Mouse (Mus musculus): ENCODE data around the gene Olfr279.

DNA sequence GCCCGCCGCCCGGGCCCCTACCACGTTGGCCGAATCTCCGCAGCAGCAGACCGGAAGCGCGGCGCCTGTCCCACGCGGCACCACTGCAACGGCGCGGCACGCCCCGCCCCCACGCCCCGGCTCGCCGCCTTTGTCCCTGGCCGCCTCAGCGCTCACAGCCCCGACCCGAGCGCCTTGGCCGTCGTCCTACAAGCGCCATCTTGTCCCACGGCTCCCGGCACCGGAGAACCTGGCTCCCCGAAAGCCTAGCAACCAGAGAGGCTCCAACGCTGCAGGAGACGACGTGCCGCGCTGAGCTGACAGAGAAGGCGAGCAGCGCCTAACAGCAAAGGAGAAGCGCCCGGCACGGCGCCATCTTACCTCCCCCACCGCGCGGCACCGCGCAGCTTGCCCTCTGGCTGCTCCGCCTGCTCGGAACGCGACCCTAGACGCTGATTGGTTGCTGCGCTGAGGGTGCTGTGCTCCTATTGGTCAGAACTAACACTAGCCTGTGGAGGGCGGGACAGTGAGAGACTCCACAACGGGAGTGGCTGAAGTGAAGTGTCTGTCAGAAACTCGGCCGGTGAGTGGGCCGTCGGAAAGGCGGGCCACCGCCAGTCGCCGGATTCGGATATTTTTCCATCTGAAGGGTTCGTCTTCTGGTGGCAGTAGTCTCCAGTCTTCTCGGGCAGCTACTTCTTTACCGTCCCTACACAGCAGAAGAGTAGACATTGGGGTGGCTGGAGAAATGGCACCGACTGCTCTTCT lies 41.9 kb downstream of the Olfr279 start, which contains the start of gene Kansl2:
- peak; percentile 19; the same call in 1 of the 2 replicates for TF ChIP-seq CTCF (IDR thresholded peaks at IDR 0.05; ENCODE audit: control insufficient read depth, insufficient read depth, low read length)
- peak; percentile 98; the same call in 1 of the 2 replicates for TF ChIP-seq POLR2A (IDR thresholded peaks at IDR 0.05; ENCODE audit: borderline replicate concordance, control insufficient read depth, low read depth, low read length)
